Mouse (Mus musculus) cerebellum, postnatal 4 days (tissue): ENCODE measurements at regions not wholly inside any gene's neighbourhood (a gene's known extent, or its start where the extent isn't known, plus 50 kb on each side); places are given as distances from the start of the nearest gene placed in this dataset.
"Not testable (repeated sequence)": the region's sequence is repeated elsewhere in the genome, so short reads cannot be mapped to it uniquely, and the experiment has no call there.

ENCODE experiments used
- DNase-seq, 2 experiments: peaks; one replicate each; pipeline ENCODE4 v3.0.0; 2022; ENCODE audit warnings: low spot score in 2 of 2, mixed read lengths in 1 of 2

- peak in 1 of 2 experiments; percentile 23 for DNase-seq
Measured at GRCm38 (mm10) chr9:17987606-17988005, 304.3 kb upstream of the Chordc1 start.

- peak in 1 of 2 experiments; percentile 2 for DNase-seq
Measured at GRCm38 (mm10) chr9:18002557-18002956, 289.4 kb upstream of the Chordc1 start.

GRCm38 (mm10) chr9:18041346-18041745 is 250.6 kb upstream of the Chordc1 start:
- DNase-seq = no peak

- DNase-seq = not testable (repeated sequence)
Measured at GRCm38 (mm10) chr9:18042636-18043035, 249.3 kb upstream of the Chordc1 start.

GRCm38 (mm10) chr9:18076942-18077341 is 215.0 kb upstream of the Chordc1 start:
- no peak for DNase-seq

GRCm38 (mm10) chr9:18078446-18078845 is 213.5 kb upstream of the Chordc1 start:
- not testable (repeated sequence) for DNase-seq

GRCm38 (mm10) chr9:18079120-18079519 is 212.8 kb upstream of the Chordc1 start:
- DNase-seq = not testable (repeated sequence)
